ENCODE assay signal across 23 mouse cellular contexts in genomic region chr4:62740282-62741054, GRCm38 (mm10).
DNase-seq lines count a peak whose midpoint lies in the region; ATAC-seq lines count a peak whose summit lies in the region.
"Had no signal": no experiment of that assay in that cellular context is flagged by ENCODE, and none has a peak within 500 bp of the region (broad histone marks: within the 10 kb centered on the region; RNA-seq: fewer than 3 reads in every experiment).

No protein-coding gene starts in this region.

- no peaks in the 10 kb centered on the region for H3K36me3 ChIP-seq in forebrain, embryonic 10.5 days (replicated peaks)
- no peaks in the 10 kb centered on the region for H3K36me3 ChIP-seq in forebrain, embryonic 16.5 days (ENCODE audit: control insufficient read depth, insufficient read depth)
- no peaks in the 10 kb centered on the region for H3K36me3 ChIP-seq in kidney, embryonic 14.5 days (ENCODE audit: control insufficient read depth, insufficient read depth, low read length)
- H3K36me3 ChIP-seq: embryonic facial prominence, embryonic 12.5 days; hindbrain, embryonic 15.5 days; midbrain, embryonic 12.5 days had no signal

- H3K4me2 ChIP-seq in forebrain, embryonic 16.5 days (ENCODE audit: low read length), result no peak overlapping the region
- no peak overlapping the region for H3K4me2 ChIP-seq in kidney, embryonic 14.5 days (replicated peaks; ENCODE audit: low read depth, low read length)
- H3K4me2 ChIP-seq: embryonic facial prominence, embryonic 12.5 days; hindbrain, embryonic 15.5 days; midbrain, embryonic 12.5 days had no signal

- H3K4me1 ChIP-seq in forebrain, embryonic 10.5 days, result peaks cover 71% of the 10 kb centered on the region
- H3K4me1 ChIP-seq in forebrain, embryonic 16.5 days (replicated peaks; ENCODE audit: control insufficient read depth, insufficient read depth, low read length), result peaks cover 7% of the 10 kb centered on the region
- peaks cover 76% of the 10 kb centered on the region for H3K4me1 ChIP-seq in kidney, embryonic 14.5 days (ENCODE audit: control insufficient read depth, insufficient read depth, low read length)

- intact Hi-C loops in left cerebral cortex, postnatal 25 days (cut with DNase I), result no loop called here

- peak overlapping the region; percentile 87 for H3K27ac ChIP-seq in forebrain, embryonic 10.5 days
- H3K27ac ChIP-seq in forebrain, embryonic 16.5 days (ENCODE audit: low read length), result no peak overlapping the region
- H3K27ac ChIP-seq in kidney, embryonic 14.5 days (ENCODE audit: low read depth, low read length), result 0 out of 2 replicates have a peak overlapping the region, but pooled peaks have one; percentile 30
- H3K27ac ChIP-seq: embryonic facial prominence, embryonic 12.5 days; hindbrain, embryonic 15.5 days; left cerebral cortex, adult 2 months; midbrain, embryonic 12.5 days had no signal

- H3K9me3 ChIP-seq in forebrain, embryonic 10.5 days, result no peaks in the 10 kb centered on the region
- H3K9me3 ChIP-seq in forebrain, embryonic 16.5 days (ENCODE audit: control insufficient read depth, low read length), result no peaks in the 10 kb centered on the region
- no peaks in the 10 kb centered on the region for H3K9me3 ChIP-seq in kidney, embryonic 14.5 days (ENCODE audit: control insufficient read depth, low read length)
- H3K9me3 ChIP-seq: embryonic facial prominence, embryonic 12.5 days; hindbrain, embryonic 15.5 days; midbrain, embryonic 12.5 days had no signal

- H3K4me3 ChIP-seq in forebrain, embryonic 10.5 days, result no peak overlapping the region
- no peak overlapping the region for H3K4me3 ChIP-seq in forebrain, embryonic 16.5 days (replicated peaks; ENCODE audit: low read length)
- H3K4me3 ChIP-seq in kidney, embryonic 14.5 days (ENCODE audit: low read length), result no peak overlapping the region
- H3K4me3 ChIP-seq: embryonic facial prominence, embryonic 12.5 days; hindbrain, embryonic 15.5 days; left cerebral cortex, adult 2 months; midbrain, embryonic 12.5 days had no signal

- WGBS in forebrain, embryonic 10.5 days, result 90% methylated on average over 6 of the region's 6 CpGs
- 81% methylated on average over 6 of the region's 6 CpGs for WGBS in forebrain, embryonic 16.5 days
- WGBS in kidney, embryonic 14.5 days, result 87% methylated on average over 6 of the region's 6 CpGs

- no peaks in the 10 kb centered on the region for H3K27me3 ChIP-seq in forebrain, embryonic 10.5 days (ENCODE audit: poor library complexity, severe bottlenecking)
- no peaks in the 10 kb centered on the region for H3K27me3 ChIP-seq in forebrain, embryonic 16.5 days (replicated peaks; ENCODE audit: control insufficient read depth, insufficient read depth, low read length)
- no peaks in the 10 kb centered on the region for H3K27me3 ChIP-seq in kidney, embryonic 14.5 days (ENCODE audit: control insufficient read depth, insufficient read depth, low read length)
- H3K27me3 ChIP-seq: embryonic facial prominence, embryonic 12.5 days; hindbrain, embryonic 15.5 days; midbrain, embryonic 12.5 days had no signal

- no peak for DNase-seq in forebrain, embryonic 10.5 days (ENCODE audit: extremely low spot score, low spot score)
- DNase-seq in kidney, adult 9 months, result no peak
- peak; percentile 24 for DNase-seq in ES-CJ7 (ENCODE audit: low read depth, low spot score)
- peak; percentile 74 for DNase-seq in induced T-regulatory cell, adult 2 months (ENCODE audit: low read depth)
- DNase-seq in right cerebral cortex, postnatal 25 days, result no peak
- DNase-seq in left cerebral cortex, postnatal 25 days (ENCODE audit: low spot score in 2 of 2), result no peak
- DNase-seq: adrenal gland, postnatal 36 days; cerebellum, adult 11-12 months; cerebellum, postnatal 10 days; gastrocnemius, postnatal 10 days; kidney, postnatal 4 days; layer of hippocampus, adult 9-11 months; left cerebral cortex, postnatal 4 days; lung, postnatal 10 days; spleen, adult 18-20 months had no signal

- no peak overlapping the region for H3K9ac ChIP-seq in forebrain, embryonic 16.5 days (replicated peaks; ENCODE audit: low read depth, low read length)
- no peak overlapping the region for H3K9ac ChIP-seq in kidney, embryonic 14.5 days (ENCODE audit: low read depth, low read length)
- H3K9ac ChIP-seq: embryonic facial prominence, embryonic 12.5 days; hindbrain, embryonic 15.5 days; midbrain, embryonic 12.5 days had no signal

- ATAC-seq in forebrain, embryonic 16.5 days, result no peak
- ATAC-seq in kidney, embryonic 14.5 days (ENCODE audit: low FRiP score, low TSS enrichment), result no peak
- ATAC-seq: forebrain, embryonic 14.5 days; intestine, postnatal 0 days had no signal

Comparison
In these comparisons a context has a peak if more than half of its experiments do, and no peak if none do; other contexts are left out.
1. DNase-seq: peak in ES-CJ7 (single experiment) and induced T-regulatory cell, adult 2 months (single experiment); none in forebrain, embryonic 10.5 days (single experiment), kidney, adult 9 months (single experiment), right cerebral cortex, postnatal 25 days (single experiment) and left cerebral cortex, postnatal 25 days (0 of 2).